8 mouse cellular contexts compared by ENCODE assay signal in genomic region chr3:146681696-146682095, GRCm38 (mm10). TPM values are rescaled to one million over a fixed set of nuclear protein-coding genes. Genes with fewer than 3 reads are reported as not detected.
DNase-seq lines count a peak whose midpoint lies in the region; ATAC-seq lines count a peak whose summit lies in the region.

No protein-coding gene starts in this region.

- peak overlapping the region; percentile 14 for H3K4me3 ChIP-seq in kidney, embryonic 16.5 days (ENCODE audit: low read length)
- H3K4me3 ChIP-seq in embryonic facial prominence, embryonic 15.5 days (replicated peaks): peak overlapping the region; percentile 31
- no peak overlapping the region for H3K4me3 ChIP-seq in midbrain, embryonic 12.5 days

- H3K9me3 ChIP-seq in kidney, embryonic 16.5 days (ENCODE audit: low read length): no peaks in the 10 kb centered on the region
- no peaks in the 10 kb centered on the region for H3K9me3 ChIP-seq in embryonic facial prominence, embryonic 15.5 days (replicated peaks)
- H3K9me3 ChIP-seq in midbrain, embryonic 12.5 days: no peaks in the 10 kb centered on the region

- no peak overlapping the region for H3K27ac ChIP-seq in kidney, embryonic 16.5 days (ENCODE audit: low read length)
- peak overlapping the region; percentile 58; the same call in 1 of the 2 replicates for H3K27ac ChIP-seq in embryonic facial prominence, embryonic 15.5 days (replicated peaks)
- no peak overlapping the region for H3K27ac ChIP-seq in midbrain, embryonic 12.5 days (replicated peaks)

- H3K4me2 ChIP-seq in kidney, embryonic 16.5 days (replicated peaks; ENCODE audit: low read depth, low read length): peak overlapping the region; percentile 40
- peak overlapping the region; percentile 41 for H3K4me2 ChIP-seq in embryonic facial prominence, embryonic 15.5 days (replicated peaks)
- peak overlapping the region; percentile 28; the same call in 1 of the 2 replicates for H3K4me2 ChIP-seq in midbrain, embryonic 12.5 days (replicated peaks)

- peaks cover 2% of the 10 kb centered on the region; the same call in 1 of the 2 replicates for H3K27me3 ChIP-seq in kidney, embryonic 16.5 days (ENCODE audit: insufficient read depth, low read length)
- H3K27me3 ChIP-seq in embryonic facial prominence, embryonic 15.5 days: no peaks in the 10 kb centered on the region
- H3K27me3 ChIP-seq in midbrain, embryonic 12.5 days: peaks cover 24% of the 10 kb centered on the region

- whole genome bisulfite sequencing in kidney, embryonic 16.5 days: 61% methylated on average over 8 of the region's 8 CpGs
- 50% methylated on average over 8 of the region's 8 CpGs for WGBS in embryonic facial prominence, embryonic 15.5 days
- 84% methylated on average over 8 of the region's 8 CpGs for WGBS in midbrain, embryonic 12.5 days

- no peaks in the 10 kb centered on the region for H3K36me3 ChIP-seq in kidney, embryonic 16.5 days (ENCODE audit: insufficient read depth, low read length)
- H3K36me3 ChIP-seq in embryonic facial prominence, embryonic 15.5 days: no peaks in the 10 kb centered on the region
- no peaks in the 10 kb centered on the region for H3K36me3 ChIP-seq in midbrain, embryonic 12.5 days

- DNase-seq in kidney, adult 11 months: no peak
- peak; percentile 13 for DNase-seq in MEL-GATA-1-ER (ENCODE audit: extremely low read depth, low read depth)
- no peak for DNase-seq in embryo, embryonic 11 days
- no peak for DNase-seq in right cerebral cortex, postnatal 14 days
- no peak for DNase-seq in cerebellum, adult 8-10 months

- ATAC-seq in kidney, embryonic 16.5 days (ENCODE audit: low FRiP score, low TSS enrichment): no peak
- ATAC-seq in embryonic facial prominence, embryonic 15.5 days (ENCODE audit: insufficient number of reproducible peaks, low FRiP score, low TSS enrichment, low read depth): no peak
- ATAC-seq in midbrain, embryonic 12.5 days (ENCODE audit: low FRiP score, low read depth): no peak

- H3K4me1 ChIP-seq in kidney, embryonic 16.5 days (ENCODE audit: insufficient read depth, low read length): 0 out of 2 replicates have a peak, but pooled peaks cover 13% of the 10 kb centered on the region
- H3K4me1 ChIP-seq in embryonic facial prominence, embryonic 15.5 days: peaks cover 27% of the 10 kb centered on the region
- peaks cover 12% of the 10 kb centered on the region; the same call in 1 of the 2 replicates for H3K4me1 ChIP-seq in midbrain, embryonic 12.5 days

- no peak overlapping the region for H3K9ac ChIP-seq in kidney, embryonic 16.5 days (replicated peaks; ENCODE audit: low read length)
- H3K9ac ChIP-seq in embryonic facial prominence, embryonic 15.5 days: no peak overlapping the region
- H3K9ac ChIP-seq in midbrain, embryonic 12.5 days (replicated peaks): no peak overlapping the region

RNA-seq across cellular contexts. Expression of gene Samd13, which starts 3.7 kb away (rescaled TPM):
- 0.31 and 1.1 TPM in 2 replicates for polyA plus RNA-seq in kidney, embryonic 16.5 days (2015; fragmentation: Nextera tagmentation; extraction: Ambion mirVana)
- 1.2 and 1.4 TPM in 2 replicates for polyA plus RNA-seq in embryonic facial prominence, embryonic 15.5 days (2015; fragmentation: Nextera tagmentation; extraction: Ambion mirVana)
- 0.97 and 1.0 TPM in 2 replicates for polyA plus RNA-seq in midbrain, embryonic 12.5 days (2016; fragmentation: Nextera tagmentation; extraction: Ambion mirVana)

RNA-seq across cellular contexts. Expression of gene 4930503B20Rik, which starts 30.6 kb away (rescaled TPM):
- polyA plus RNA-seq in kidney, embryonic 16.5 days (2015; fragmentation: Nextera tagmentation; extraction: Ambion mirVana): 0.14 TPM in 1 of 2 replicates, not detected in the other
- polyA plus RNA-seq in embryonic facial prominence, embryonic 15.5 days (2015; fragmentation: Nextera tagmentation; extraction: Ambion mirVana): 0.23 and 0.24 TPM in 2 replicates
- not detected in 2 replicates for polyA plus RNA-seq in midbrain, embryonic 12.5 days (2016; fragmentation: Nextera tagmentation; extraction: Ambion mirVana)
